Mouse (Mus musculus) bone marrow, adult 2 months (tissue): Measurements from ENCODE around the gene Ubxn1. TPM values are rescaled to one million over a fixed set of nuclear protein-coding genes. Genes with fewer than 3 reads are reported as not detected.
"Not testable (repeated sequence)": the region's sequence is repeated elsewhere in the genome, so short reads cannot be mapped to it uniquely, and the experiment has no call there.

Experiments
- H3K27ac ChIP-seq: fragments of 200-500 bp; 2 replicates; pipeline ENCODE4 v1.5.1; 2012; ENCODE audit warnings: low read depth, mild to moderate bottlenecking, control low read depth, inconsistent platforms, low read length; ENCODE audit not compliant: control insufficient read depth, poor library complexity, insufficient read depth
- H3K4me1 ChIP-seq: fragments of 200-500 bp; 2 replicates; pipeline ENCODE4 v1.6.1; 2011; ENCODE audit warnings: low read length; ENCODE audit not compliant: control insufficient read depth, insufficient read depth
- H3K4me3 ChIP-seq: fragments of 200-500 bp; replicated peaks from 2 replicates; pipeline ENCODE3; 2011; ENCODE audit warnings: mild to moderate bottlenecking, low read depth, low read length, control low read depth; ENCODE audit not compliant: control insufficient read depth
- CTCF ChIP-seq: fragments of 200-500 bp; IDR thresholded peaks from 2 replicates; pipeline ENCODE4 v1.5.1; 2011; ENCODE audit warnings: low read length, control low read depth; ENCODE audit not compliant: control insufficient read depth, insufficient read depth
- POLR2A ChIP-seq: fragments of 200-500 bp; IDR thresholded peaks from 2 replicates; pipeline ENCODE4 v1.6.1; 2011; ENCODE audit warnings: low read depth, mild to moderate bottlenecking, control low read depth, low read length, borderline replicate concordance; ENCODE audit not compliant: control insufficient read depth
- WGBS: fragments of 180-500 bp; shearing (Covaris S2); methylation state at CpG from one replicate; pipeline ENCODE4 v1.1.7; 2018; 5-methylcytosine and 5-hydroxymethylcytosine counted together
- polyA plus RNA-seq: library from polyadenylated mRNA; stranded (reverse); fragments of >200 nt; gene quantifications from 2 replicates; pipeline ENCODE4 v1.2.4, GENCODE M21; 2011; ENCODE audit warnings: low replicate concordance; ENCODE audit not compliant: missing spikeins, insufficient read depth, insufficient read length

Ubxn1 gene
- polyA plus RNA-seq, 1 experiment = 110 TPM

DNA sequence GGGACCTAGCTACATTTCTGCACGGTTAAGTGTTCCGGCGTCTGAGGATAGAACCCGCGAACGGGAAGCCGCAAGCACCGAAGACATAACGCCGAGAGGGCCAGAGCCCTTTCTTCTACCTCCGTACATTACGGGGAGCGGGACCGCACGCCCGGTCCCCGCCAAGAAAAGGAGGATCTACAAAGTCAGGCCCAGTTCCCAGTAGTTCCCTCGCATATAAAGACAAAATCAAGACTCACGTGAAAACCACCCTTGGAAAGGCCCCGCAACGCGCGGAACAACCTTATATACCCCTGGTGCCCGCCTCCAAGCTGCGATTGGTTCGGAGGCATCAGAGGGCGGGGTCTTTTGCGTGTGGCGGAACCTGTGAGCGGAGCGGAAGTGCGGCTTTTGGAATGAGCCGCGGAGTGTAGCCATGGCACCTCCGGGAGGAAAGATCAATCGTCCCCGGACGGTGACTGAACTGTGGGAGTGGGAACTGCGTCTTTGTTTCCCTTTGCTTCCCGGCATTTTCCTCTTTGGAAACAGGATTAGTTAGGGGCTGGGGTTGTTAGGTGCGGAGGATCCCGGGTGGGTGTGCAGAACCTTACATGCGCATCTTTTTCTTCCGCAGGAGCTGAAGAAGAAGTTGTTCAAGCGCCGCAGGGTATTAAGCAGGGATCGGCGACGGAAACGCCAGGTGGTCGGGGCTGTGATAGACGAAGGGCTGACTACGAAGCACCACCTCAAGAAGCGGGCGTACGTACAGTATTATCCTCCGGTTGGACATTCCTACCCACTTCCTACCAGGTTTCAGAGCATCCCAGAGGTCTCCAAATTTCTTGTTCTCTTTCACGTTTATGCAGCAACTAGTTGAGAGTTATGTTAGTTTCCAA is 17.5 kb downstream of the Ubxn1 start, which contains the start of the genes 1810009A15Rik and Gm49416:
Gene 1810009A15Rik, plus strand, starts transcription at position 343 of the 875 bp plus-strand sequence.
Gene Gm49416, plus strand, starts transcription at position 416 of the 875 bp plus-strand sequence.
- Histone ChIP-seq H3K27ac (peak within 1 kb of the TSS; percentile 87), H3K4me1 (peaks cover 3% of the 10 kb centered on the region; the same call in 1 of the 2 replicates), H3K4me3 (peak within 1 kb of the TSS; percentile 98)
- under 1% methylated on average over 58 of the region's 58 CpGs for whole genome bisulfite sequencing
- TF ChIP-seq POLR2A (peak; percentile 91), CTCF (0 out of 2 replicates have a peak, but pooled peaks have one; percentile 0)

DNA sequence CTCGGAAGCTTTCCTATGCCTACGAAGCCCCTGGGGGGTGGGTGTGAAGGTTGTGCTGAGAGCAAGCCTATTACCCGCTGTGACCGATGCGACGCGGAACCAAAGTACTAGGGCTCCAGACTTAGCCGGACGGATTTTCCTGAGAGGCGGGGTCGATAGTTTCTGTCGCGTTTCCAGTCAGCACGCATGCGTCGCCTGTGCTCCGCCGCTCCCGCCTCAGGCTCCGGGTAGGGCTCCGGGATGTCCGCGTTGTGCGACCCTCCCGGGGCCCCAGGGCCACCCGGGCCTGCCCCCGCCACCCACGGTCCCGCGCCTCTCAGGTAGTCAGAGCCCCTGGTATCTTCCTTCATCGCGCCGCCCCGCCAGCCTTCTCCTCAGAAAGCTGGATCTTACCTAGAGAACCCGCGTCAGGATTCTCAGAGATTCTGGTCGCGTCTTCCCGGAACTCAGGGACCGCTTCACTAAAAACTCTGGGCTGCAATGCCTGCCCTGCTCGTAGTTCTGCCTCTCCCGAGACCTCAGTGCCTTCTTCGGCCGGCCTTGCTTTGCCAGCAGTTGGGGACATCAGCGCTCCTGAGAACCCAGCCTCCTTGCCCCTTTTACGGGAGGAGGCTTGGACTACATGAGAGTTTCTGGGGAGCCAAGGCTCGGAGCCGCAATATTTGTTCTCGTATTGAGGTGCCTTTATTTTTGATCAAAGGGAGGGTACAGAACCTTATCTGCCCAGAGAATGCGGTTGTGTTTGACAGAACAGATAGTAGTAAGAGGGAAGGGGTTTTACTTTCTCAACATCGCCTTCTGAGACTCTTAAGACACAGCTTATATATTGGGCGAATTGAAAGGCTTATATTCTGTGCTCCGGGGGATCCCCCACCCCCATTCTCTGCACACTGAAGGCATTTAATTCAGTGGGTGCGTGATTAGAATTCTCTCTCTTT is 21.8 kb downstream of the Ubxn1 start, which contains the start of gene Ints5:
Gene Ints5, plus strand, starts transcription at position 177 of the 938 bp plus-strand sequence.
- H3K4me1 ChIP-seq = peaks cover 5% of the 10 kb centered on the region; the same call in 1 of the 2 replicates
- TF ChIP-seq CTCF (no peak), POLR2A (peak; percentile 77)
- peak within 1 kb of the TSS; percentile 64 for H3K27ac ChIP-seq
- 1% methylated on average over 54 of the region's 54 CpGs for WGBS
- peak within 1 kb of the TSS; percentile 71 for H3K4me3 ChIP-seq

DNA sequence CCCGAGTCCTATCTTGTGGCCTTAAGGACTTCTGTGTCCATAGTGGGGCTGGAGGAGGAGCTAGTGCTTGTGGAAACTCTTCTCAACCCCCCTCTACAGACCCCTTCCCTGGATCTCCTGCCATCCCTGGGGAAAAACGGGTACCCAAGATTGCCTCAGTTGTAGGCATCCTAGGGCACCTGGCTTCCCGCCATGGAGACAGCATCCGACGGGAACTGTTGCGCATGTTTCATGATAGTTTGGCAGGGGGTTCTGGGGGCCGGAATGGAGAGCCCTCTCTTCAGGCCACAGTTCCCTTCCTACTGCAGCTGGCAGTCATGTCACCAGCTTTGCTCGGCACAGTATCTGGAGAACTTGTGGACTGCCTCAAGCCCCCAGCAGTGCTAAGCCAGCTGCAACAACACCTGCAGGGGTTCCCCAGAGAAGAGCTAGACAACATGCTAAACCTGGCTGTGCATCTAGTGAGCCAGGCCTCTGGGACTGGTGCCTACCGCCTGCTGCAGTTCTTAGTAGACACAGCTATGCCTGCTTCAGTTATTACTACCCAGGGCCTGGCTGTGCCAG is 24.2 kb downstream of the Ubxn1 start:
- 87% methylated on average over 9 of the region's 9 CpGs for WGBS
- H3K4me1 ChIP-seq = peaks cover 6% of the 10 kb centered on the region; the same call in 1 of the 2 replicates
- H3K27ac ChIP-seq = no peak overlapping the region
- no peak overlapping the region for H3K4me3 ChIP-seq
- TF ChIP-seq CTCF = no peak
- no peak for TF ChIP-seq POLR2A

DNA sequence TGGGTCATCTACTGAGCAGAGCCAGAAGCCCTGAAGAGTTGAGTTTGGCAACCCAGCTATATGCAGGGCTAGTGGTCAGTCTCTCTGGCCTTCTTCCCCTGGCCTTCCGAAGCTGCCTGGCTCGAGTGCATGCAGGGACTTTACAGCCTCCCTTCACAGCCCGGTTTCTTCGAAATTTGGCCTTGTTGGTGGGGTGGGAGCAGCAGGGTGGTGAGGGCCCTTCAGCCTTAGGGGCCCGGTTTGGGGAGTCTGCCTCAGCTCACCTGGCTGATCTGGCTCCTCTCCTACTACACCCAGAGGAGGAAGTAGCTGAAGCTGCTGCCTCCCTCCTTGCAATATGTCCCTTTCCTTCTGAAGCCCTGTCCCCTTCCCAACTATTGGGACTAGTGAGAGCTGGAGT is 24.9 kb downstream of the Ubxn1 start:
- WGBS = 66% methylated on average over 5 of the region's 5 CpGs
- H3K4me3 ChIP-seq, H3K4me1 ChIP-seq: not testable (repeated sequence)
- H3K27ac ChIP-seq = peak overlapping the region; percentile 75; the same call in 1 of the 2 replicates

DNA sequence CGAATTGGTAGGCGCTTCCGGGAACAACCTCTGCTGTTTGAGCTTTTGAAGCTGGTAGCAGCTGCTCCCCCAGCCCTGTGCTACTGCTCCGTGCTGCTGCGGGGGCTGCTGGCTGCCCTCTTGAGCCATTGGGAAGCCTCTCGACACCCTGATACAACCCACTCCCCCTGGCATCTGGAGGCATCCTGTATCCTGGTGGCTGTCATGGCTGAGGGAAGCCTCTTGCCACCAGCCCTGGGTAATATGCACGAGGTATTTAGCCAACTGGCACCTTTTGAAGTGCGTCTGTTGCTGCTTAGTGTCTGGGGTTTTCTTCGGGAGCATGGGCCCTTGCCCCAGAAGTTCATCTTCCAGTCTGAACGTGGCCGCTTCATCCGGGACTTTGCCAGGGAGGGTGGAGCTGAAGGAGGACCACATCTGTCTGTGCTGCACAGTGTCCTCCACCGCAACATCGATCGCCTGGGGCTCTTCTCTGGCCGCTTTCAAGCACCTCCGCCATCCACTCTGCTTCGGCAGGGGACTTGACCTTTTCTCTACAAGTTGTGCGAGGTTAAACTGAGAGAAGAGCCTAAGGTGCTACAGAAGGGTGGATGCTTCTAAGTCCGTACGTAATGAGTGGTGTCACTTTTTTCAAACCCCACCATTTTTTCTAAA is 26.0 kb downstream of the Ubxn1 start:
- not testable (repeated sequence) for H3K4me1 ChIP-seq
- H3K27ac ChIP-seq = peak overlapping the region; percentile 75
- 41% methylated on average over 21 of the region's 21 CpGs for WGBS
- H3K4me3 ChIP-seq = peak overlapping the region; percentile 76

DNA sequence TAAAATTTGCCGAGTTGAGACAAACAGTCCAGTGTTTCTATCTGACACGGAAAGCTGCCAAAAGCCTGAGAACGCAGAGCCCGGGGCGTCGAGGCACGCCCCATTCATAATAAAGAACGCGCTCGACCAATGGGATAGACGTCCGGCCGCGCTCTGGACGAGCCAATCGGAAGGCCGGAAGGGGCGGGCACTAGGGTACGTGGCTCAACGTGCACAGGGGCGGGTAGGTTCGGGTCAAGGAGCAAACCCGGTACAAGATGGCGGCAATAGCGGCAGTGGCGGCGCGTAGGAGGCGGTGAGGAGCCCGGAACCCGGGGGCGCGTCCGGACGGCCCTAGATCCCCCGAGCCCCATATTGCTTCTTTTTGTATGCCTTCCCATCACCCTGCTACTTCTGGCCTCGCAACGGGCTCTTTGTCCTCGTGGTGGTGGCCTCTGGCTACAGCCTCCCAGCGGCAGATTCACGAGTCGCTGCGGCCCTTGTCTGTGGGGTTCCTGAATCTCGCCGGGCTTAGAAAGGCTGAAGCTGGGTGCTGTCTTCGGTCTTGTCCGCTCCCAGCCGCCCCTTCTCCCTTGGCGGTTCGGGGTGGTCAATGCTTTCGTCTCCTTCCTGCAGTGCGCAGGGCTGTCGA is 26.7 kb downstream of the Ubxn1 start, which contains the start of gene Ganab:
Gene Ganab, plus strand, starts transcription at position 207 of the 631 bp plus-strand sequence.
- TF ChIP-seq POLR2A (peak; percentile 91), CTCF (no peak)
- WGBS = under 1% methylated on average over 53 of the region's 53 CpGs
- peaks cover 4% of the 10 kb centered on the region; the same call in 1 of the 2 replicates for H3K4me1 ChIP-seq
- peak within 1 kb of the TSS; percentile 76 for H3K4me3 ChIP-seq
- H3K27ac ChIP-seq = peak within 1 kb of the TSS; percentile 75

DNA sequence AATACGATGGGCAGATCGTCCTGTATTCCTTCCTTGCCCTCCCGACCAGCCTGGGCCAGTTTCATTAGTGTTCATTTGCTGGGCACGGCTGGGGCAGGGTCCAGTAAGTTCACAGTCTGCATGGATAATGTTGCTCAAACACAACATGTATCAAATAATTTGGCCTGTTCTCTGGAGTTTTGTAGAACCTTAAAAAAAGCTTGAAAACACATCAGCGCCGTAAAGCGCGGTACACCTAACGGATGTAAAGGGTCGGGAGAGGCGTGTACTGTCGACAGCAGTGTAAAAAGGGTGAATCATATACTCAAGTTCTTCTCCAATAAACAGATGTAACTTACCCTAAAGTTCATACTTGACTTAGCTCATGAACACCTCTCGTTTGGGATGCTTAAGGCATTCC is 27.3 kb downstream of the Ubxn1 start:
- H3K27ac ChIP-seq = peak overlapping the region; percentile 71
- 2% methylated on average over 13 of the region's 13 CpGs for WGBS
- H3K4me1 ChIP-seq = peaks cover 4% of the 10 kb centered on the region; the same call in 1 of the 2 replicates
- H3K4me3 ChIP-seq = peak overlapping the region; percentile 76
- TF ChIP-seq CTCF = no peak
- TF ChIP-seq POLR2A = no peak
